Mouse (Mus musculus): ENCODE results near the gene Trim3. TPM values are rescaled to one million over a fixed set of nuclear protein-coding genes. Genes with fewer than 3 reads are reported as not detected.

Trim3 gene
- 21.1 and 25.2 TPM in 2 replicates for polyA plus RNA-seq (2015; fragmentation: Nextera tagmentation; extraction: Ambion mirVana)

GRCm38 (mm10) chr7:105633127-105633800, at the start of gene Trim3:
TSS of gene Trim3 (minus strand) at chr7:105633571.

DNA sequence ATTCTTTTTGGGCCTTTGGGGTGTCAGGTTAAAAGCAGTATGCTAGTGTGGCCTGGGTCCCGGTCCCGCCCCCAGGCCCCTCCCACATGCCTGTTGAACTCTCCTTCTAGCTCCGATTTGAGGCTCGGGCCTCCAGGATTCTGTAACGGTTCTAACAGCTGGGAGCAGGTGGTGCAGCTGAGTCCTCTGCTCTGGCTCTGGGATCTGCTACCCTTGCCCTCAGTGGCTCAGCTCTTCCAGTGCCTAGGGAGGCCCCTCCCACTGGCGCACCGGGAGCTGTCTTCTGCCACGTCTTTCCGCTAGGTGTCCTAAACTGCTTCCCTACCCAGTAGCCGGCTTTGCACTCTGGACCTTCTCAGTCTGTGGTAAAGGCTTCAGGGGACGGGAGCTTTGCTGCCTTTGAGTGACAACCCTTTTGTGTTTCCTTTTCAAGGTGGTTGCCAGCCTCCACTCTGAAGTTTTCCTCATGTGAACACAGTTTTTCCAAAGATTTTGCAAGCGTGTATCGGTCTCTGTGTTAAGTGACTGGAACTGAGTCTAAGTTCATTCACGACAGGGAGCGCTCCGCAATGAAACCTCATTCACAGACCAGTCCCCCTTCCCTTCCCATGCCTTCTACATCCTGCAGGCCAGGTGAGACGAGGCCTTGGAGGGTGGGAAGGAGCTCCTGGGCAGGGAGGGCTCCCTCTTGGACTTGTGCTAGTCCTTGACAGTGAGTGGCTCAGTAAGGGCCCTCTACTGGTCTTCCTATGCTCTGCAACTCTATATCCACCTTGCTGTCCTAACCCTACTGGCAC, 17.5 kb upstream of the Trim3 start, which contains the start of gene Dnhd1:
TSS of gene Dnhd1 (plus strand) at position 189 of the 797 bp plus-strand sequence.

DNA sequence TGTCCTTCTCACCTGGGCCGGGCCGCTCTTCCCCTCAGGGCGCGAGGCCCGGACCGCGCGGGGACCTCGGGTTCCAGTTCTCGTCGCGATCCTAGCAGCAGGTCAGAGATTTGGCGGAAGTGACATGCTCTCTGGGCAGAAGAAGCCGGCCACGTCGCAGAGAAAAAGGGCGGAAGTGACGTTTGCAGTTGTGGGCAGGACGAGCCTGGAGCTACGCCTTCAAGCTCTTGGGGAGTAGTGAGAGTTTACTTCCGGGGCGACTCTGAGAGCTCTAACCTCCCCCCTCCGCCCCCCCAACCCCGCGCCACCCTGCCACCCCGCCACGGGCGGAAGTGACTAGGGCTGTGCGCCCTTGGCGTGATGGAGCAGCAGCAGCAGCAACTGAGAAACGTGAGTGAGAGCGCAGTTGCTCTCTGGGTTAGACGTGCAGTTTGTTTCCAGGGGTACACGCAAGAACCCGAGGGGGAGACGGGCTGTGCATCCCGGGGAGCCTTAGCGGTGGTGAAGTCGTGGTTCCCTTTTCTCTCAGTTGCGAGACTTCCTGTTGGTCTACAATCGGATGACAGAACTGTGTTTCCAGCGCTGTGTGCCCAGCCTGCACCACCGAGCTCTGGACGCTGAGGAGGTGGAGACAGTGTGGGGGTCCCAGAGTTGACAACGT, 7.0 kb upstream of the Trim3 start, which contains the start of the genes Arfip2 and Gm45799:
TSS of gene Arfip2 (minus strand) at position 184 of the 661 bp plus-strand sequence.
TSS of gene Gm45799 (plus strand) at position 320 of the 661 bp plus-strand sequence.

DNA sequence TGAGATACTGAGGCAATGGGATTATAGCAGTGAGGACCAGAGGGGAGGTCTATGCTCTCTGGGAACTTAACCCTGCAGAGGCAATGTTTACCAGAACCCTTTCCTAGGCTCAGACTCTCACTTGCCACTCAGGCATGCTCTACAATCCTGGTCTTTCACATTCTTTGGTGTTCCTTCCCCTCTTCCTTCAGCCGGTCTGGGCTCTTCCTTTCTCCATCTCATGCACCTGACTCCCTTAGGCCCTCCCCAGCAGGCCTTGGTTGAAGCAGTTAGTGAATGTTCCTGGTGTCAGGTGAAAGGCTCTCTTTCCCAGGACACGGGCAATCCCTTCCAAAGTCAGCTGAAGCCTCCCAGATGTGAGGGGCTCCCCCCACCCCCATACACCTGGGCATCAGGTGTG, 6.4 kb upstream of the Trim3 start, which contains the start of gene Timm10b:
TSS of gene Timm10b (plus strand) at position 301 of the 400 bp plus-strand sequence.

DNA sequence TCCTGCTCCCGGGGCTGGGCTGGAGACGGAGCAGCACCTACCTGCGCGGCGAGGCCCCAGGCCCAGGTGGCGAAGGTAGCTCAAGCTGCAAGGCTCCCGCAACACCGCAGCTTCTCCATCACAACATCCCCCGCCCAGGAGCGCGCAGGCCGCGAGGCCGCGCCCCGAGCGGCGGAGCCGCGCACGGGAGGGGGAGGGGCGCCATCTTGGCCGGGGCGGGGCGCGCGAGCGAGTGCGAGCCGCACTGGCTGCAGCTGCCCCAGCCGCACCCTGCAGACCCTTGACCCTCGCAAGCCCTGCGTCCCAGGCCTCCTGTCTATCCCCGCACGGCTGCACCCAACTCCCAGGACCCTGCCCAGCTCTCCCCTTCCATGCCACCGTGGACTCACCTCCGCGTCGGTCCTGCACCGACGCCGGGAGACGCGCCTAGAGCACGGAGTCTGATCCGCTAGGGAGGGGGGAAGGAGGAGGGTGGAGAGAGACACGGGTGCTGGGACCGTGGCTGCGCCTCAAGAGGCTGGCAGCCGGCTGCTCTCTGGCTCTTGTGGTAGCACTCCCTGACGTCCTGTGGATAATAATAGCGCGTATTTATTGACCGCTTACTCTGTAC, 52.2 kb downstream of the Trim3 start, which contains the start of gene Apbb1:
TSS of gene Apbb1 (minus strand) at position 560 of the 610 bp plus-strand sequence.

Other genes starting within 250 kb of the Trim3 start
- gene Fam160a2, start 233.5 kb downstream of the Trim3 start, polyA plus RNA-seq (2015; fragmentation: Nextera tagmentation; extraction: Ambion mirVana): 14.2 and 22.0 TPM in 2 replicates
- gene Cnga4, start 229.0 kb downstream of the Trim3 start, polyA plus RNA-seq (2015; fragmentation: Nextera tagmentation; extraction: Ambion mirVana): 0.08 TPM in 1 of 2 replicates, not detected in the other
- 0.09 and 0.18 TPM in 2 replicates for gene Cckbr, start 207.8 kb downstream of the Trim3 start, polyA plus RNA-seq (2015; fragmentation: Nextera tagmentation; extraction: Ambion mirVana)
- gene Cavin3, start 151.3 kb downstream of the Trim3 start, polyA plus RNA-seq (2015; fragmentation: Nextera tagmentation; extraction: Ambion mirVana): 121 and 164 TPM in 2 replicates
- gene Smpd1, start 79.2 kb downstream of the Trim3 start, polyA plus RNA-seq (2015; fragmentation: Nextera tagmentation; extraction: Ambion mirVana): 33.8 and 37.9 TPM in 2 replicates
- gene Apbb1, start 51.9 kb downstream of the Trim3 start, polyA plus RNA-seq (2015; fragmentation: Nextera tagmentation; extraction: Ambion mirVana): 50.1 and 91.9 TPM in 2 replicates
- 46.1 and 53.0 TPM in 2 replicates for gene Hpx, start 33.4 kb downstream of the Trim3 start, polyA plus RNA-seq (2015; fragmentation: Nextera tagmentation; extraction: Ambion mirVana)
- gene Timm10b, start 6.5 kb upstream of the Trim3 start, polyA plus RNA-seq (2015; fragmentation: Nextera tagmentation; extraction: Ambion mirVana): 274 and 325 TPM in 2 replicates
- gene Arfip2, start 6.8 kb upstream of the Trim3 start, polyA plus RNA-seq (2015; fragmentation: Nextera tagmentation; extraction: Ambion mirVana): 54.4 and 61.0 TPM in 2 replicates
- gene Gm45799, start 7.0 kb upstream of the Trim3 start, polyA plus RNA-seq (2015; fragmentation: Nextera tagmentation; extraction: Ambion mirVana): 30.4 and 57.6 TPM in 2 replicates
- 0.91 and 0.95 TPM in 2 replicates for gene Dnhd1, start 17.3 kb upstream of the Trim3 start, polyA plus RNA-seq (2015; fragmentation: Nextera tagmentation; extraction: Ambion mirVana)
- 226 and 237 TPM in 2 replicates for gene Ilk, start 103.0 kb upstream of the Trim3 start, polyA plus RNA-seq (2015; fragmentation: Nextera tagmentation; extraction: Ambion mirVana)
- gene Rrp8, start 103.8 kb upstream of the Trim3 start, polyA plus RNA-seq (2015; fragmentation: Nextera tagmentation; extraction: Ambion mirVana): 17.4 and 27.9 TPM in 2 replicates
- 146 and 158 TPM in 2 replicates for gene Taf10, start 110.8 kb upstream of the Trim3 start, polyA plus RNA-seq (2015; fragmentation: Nextera tagmentation; extraction: Ambion mirVana)
- gene Tpp1, start 118.7 kb upstream of the Trim3 start, polyA plus RNA-seq (2015; fragmentation: Nextera tagmentation; extraction: Ambion mirVana): 58.5 and 125 TPM in 2 replicates
- 3.0 and 4.0 TPM in 2 replicates for gene Dchs1, start 154.1 kb upstream of the Trim3 start, polyA plus RNA-seq (2015; fragmentation: Nextera tagmentation; extraction: Ambion mirVana)
- 438 and 446 TPM in 2 replicates for gene Mrpl17, start 177.5 kb upstream of the Trim3 start, polyA plus RNA-seq (2015; fragmentation: Nextera tagmentation; extraction: Ambion mirVana)

All from adrenal gland, postnatal 0 days (tissue).